Mouse (Mus musculus) retina, embryonic 14.5 days (tissue): ENCODE measurements at regions not wholly inside any gene's neighbourhood (a gene's known extent, or its start where the extent isn't known, plus 50 kb on each side); places are given as distances from the start of the nearest gene placed in this dataset.
A peak's percentile ranks its signal among the peaks of the same experiment; 100 is the strongest.
"Not testable (repeated sequence)": the region's sequence is repeated elsewhere in the genome, so short reads cannot be mapped to it uniquely, and the experiment has no call there.

ENCODE experiments used
- DNase-seq: peaks from one replicate; pipeline ENCODE4 v3.0.0-alpha.2; 2015; ENCODE audit warnings: low spot score

DNA sequence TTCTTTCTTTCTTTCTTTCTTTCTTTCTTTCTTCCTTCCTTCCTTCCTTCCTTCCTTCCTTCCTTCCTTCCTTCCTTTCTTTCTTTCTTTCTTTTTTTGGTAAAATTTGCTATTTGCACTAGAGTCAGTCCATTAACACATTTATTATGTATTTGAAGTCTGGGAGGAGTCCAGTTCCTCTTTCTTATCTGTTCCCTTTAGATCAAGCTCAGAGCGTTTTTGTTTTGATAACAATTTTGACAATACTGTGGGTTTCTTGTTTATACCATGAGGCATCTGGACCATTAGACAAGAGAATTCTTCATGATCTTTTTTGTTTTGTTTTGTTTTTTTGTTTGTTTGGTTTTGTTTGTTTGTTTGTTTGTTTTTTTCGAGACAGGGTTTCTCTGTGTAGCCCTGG lies 52.3 kb upstream of the Cttnbp2 start:
- DNase-seq: not testable (repeated sequence)

- no peak for DNase-seq
Observed at GRCm38 (mm10) chr6:18569221-18569620, 54.6 kb upstream of the Cttnbp2 start.

DNA sequence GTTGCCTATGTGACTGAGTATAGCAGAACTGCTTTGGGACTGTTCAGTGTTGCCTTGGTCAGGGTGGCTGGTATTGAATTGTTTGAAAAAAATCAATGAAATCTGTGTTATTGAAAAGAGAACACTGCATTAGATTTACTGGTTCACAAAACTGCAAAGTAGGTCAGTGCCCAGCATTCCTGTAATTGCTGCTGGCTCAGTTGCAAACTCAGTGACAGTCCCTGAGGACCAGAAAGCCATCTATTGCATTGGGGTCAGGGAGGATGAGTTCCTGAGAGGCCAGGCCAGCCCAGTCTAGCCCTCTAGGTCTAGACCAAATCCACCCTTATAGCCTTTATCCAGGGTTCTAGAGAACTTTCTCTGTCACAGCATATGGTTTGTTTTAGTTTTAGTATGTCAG lies 63.9 kb upstream of the Cttnbp2 start:
- peak; percentile 69 for DNase-seq

GRCm38 (mm10) chr6:18589436-18589835 lies 74.8 kb upstream of the Cttnbp2 start:
- no peak for DNase-seq

DNA sequence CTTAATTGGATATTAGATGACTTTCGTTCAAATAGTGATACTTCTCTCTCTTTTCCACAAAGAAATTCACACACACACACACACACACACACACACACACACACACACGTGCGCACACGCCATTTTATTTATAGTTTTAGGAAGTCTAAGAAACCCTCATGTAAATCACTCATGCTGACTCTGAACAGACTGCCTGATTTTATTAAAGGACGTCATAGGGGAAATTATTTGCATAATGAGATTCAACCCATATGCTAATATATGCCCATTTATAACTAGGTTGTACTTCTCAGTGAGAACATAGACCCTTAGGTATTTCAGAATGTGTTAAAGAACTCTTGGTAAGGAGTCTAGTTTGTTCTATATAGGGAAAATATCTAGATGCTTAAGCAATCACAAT lies 82.0 kb upstream of the Cttnbp2 start:
- DNase-seq: no peak

DNA sequence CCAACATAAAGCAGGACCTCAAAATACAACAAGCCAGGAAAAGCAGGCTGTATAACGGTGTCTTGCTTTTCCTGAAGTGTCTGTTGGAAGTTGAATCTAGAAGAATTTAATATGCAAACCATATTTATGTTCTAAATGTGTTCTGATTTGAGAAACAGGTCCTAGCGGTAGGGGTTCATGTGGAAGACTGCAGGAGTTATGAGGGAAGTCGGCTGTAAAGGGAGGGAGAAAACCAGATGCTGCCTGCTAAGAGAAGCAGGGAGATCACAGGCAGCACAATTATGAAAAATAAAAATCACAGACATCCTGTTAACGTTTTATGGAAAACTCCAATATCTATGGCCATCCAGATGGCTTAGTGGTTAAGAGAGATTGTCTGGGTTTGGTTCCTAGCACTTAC lies 85.0 kb upstream of the Cttnbp2 start:
- no peak for DNase-seq

DNA sequence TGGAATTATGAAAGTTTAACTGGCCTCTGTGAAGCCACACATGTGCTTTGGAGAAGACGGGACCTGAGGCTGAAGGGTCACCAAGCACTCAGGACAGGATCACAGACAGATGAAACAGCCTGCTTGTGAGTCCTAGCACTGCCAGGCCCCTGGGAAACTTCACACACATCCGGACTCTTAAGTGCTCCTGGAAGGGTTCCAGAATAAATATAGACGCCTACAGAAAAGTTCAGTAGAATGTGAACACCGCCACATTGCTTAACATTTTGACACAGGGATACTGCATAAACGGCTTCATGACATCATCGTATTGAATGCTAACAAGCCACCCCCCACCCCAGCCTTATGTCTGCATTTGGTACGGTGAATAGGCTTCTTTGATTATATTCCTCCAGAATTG lies 87.3 kb upstream of the Cttnbp2 start:
- no peak for DNase-seq

DNA sequence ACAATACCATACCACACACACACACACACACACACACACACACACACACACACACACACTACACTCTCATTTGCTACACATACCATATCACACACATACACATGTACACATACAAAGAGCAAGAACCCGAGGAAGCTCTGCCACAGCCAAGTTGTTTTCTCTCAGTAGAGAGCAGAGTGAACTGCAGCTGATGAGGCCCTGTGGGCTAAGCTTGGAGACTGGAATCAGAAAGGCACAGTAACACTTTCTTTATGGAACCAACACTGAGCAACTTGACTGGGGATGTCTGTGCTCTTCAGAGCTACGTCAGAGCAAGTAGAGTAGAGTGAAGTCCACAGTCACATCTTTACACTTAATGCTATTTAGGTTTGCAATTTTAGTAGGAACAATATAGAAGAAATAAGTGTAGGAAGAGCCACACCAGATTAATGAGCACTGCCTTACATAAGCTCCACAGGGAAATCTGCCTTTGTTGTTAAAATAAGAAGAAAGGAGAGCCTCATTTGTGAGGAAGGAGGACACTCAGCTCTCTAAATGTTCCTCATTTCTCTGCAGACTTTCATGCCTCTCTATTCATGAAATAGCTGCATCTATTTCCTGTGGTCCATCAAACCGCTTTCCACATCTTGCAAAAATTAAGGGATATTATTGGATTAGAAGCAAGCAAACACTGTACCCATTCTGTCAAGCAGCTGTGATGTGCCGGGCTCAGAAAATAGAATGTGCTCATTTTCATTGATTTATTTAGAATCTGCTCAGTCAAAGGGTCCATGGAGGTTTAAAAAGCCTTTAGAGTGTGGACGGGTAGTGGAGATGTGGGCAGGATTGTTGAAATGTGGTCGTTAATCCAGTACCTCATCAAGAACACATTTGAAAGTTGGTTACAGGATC lies 107.0 kb upstream of the Cttnbp2 start:
- DNase-seq: no peak

- DNase-seq: no peak
Observed at GRCm38 (mm10) chr6:18628591-18628990, 113.9 kb upstream of the Cttnbp2 start.

GRCm38 (mm10) chr6:18633540-18634200 lies 119.0 kb upstream of the Cttnbp2 start:
- no peak for DNase-seq

GRCm38 (mm10) chr6:18639712-18640383 lies 125.2 kb upstream of the Cttnbp2 start:
- DNase-seq: peak; percentile 32

DNA sequence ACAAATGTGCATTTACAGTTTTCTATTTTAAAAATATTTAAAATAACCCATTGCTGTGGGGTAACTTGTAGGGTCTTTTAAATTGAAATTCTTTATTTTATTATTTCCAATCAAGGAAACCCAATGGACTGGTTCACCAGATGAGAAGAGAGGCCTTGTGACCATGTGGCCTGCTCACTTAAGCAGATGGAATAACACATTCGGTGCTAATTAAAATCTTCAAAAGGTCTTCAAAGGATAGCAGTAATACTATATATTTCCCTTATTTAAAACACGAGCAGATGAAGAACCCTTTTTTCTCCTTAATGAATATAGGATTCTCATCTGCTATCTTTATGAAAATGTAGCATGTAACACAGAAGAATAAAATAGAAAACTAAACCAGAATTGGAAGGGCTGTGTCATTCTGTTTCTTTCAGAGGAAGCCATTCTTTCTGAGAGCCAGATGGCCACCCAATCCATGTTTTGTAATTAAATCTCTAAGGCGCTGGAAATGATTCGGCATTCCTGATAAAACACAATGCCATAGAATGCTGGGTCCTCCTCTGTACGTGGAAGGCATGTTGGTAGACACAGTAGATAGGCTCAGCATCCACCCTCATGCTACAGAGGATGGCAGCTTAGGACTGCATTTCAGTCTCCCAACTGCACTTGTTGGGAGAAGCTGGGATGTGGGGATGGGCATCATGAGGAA lies 134.4 kb upstream of the Cttnbp2 start:
- no peak for DNase-seq

GRCm38 (mm10) chr6:18651319-18651718 lies 136.7 kb upstream of the Cttnbp2 start:
- DNase-seq: no peak

GRCm38 (mm10) chr6:18652006-18652601 lies 137.5 kb upstream of the Cttnbp2 start:
- DNase-seq: no peak

GRCm38 (mm10) chr6:18654275-18654674 lies 139.6 kb upstream of the Cttnbp2 start:
- no peak for DNase-seq

- DNase-seq: no peak
Observed at GRCm38 (mm10) chr6:18656202-18656601, 141.6 kb upstream of the Cttnbp2 start.

DNA sequence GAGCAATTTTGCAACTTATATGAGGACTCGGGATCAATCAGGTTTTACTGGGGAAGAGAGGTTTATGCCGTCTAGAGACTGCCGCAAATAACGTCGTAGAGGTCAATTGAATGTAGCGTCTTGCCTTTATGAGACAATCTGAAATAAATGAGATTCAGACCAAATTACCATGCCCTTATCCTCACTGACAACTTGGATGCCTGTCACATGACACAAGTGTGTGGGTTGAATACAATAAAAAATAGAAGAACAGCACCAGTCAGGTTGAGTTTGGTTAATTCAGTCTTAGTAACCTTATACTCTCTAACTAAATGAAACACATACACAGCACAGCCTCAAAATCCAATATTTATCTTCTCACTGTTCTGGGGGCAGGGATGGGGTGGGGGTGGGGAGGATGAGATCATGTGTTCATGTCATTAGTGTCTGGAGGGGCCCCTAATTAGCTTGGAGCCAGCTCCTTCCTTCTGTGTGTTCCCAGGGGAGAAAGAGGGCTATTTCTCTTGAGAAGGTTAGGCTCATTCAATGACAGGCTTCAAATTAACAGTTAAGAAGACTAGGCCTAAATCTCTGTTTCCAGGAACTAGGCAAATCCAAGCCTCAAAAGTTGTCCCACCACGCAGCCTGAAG lies 142.2 kb upstream of the Cttnbp2 start:
- no peak for DNase-seq

GRCm38 (mm10) chr6:18664687-18665086 lies 150.0 kb upstream of the Cttnbp2 start:
- no peak for DNase-seq

DNA sequence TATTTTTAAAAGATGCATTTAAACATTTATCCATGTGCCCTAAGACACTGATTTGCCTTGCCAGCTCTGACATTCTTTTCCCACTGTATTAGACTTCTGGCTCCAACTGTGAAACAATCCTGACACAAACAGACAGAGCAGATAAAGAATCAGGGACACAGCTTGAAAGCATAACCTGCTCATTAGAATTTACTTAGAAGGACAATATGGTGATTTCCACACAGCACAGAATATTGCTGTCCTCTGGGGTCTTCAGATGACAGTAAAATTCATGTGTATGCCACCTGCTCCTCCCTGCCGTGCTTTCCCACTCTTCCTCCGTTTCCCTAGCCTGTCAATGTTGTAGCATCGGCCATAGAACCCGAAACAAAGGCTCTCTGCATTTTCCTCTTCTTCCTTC lies 151.3 kb upstream of the Cttnbp2 start:
- DNase-seq: no peak

DNA sequence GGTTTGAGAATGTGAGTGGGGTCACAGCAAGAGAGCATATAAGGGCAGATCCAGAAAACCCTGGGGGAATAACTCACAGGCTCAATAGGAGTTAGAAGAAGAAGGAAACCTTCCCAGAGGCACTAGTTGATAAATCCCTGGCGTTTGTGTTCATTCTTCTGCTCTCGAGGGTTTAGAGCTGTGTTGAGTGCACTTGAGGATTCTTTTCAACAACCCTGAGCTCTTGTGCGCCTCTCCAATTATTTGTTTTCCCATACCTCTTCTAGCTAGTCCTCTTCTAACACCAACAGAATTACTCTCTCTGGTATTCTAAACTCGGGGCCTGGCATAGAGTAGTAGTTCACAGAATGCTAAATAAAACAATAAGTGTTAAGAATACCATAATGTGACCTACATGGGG lies 151.9 kb upstream of the Cttnbp2 start:
- DNase-seq: no peak

DNA sequence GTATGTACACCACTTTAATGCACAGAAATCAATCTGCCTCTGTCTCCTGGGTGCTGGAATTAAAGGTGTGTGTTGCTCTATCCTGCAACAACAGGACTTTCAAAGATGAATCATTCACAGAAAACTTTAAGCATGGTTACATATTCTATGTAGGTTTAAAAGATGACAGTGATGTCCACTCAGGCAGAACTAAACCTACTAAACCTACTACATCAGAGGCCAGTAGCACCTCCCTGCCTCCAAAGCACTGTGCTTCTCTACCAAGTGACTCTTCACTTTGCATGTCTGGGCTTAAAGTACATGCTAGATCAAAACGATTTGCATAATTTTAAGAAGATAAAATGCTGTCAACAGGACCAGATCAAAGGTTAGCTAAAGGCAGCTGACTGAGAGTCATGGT lies 156.0 kb upstream of the Cttnbp2 start:
- no peak for DNase-seq
